Mouse (Mus musculus): Measurements from ENCODE around the gene Srd5a2.

DNA sequence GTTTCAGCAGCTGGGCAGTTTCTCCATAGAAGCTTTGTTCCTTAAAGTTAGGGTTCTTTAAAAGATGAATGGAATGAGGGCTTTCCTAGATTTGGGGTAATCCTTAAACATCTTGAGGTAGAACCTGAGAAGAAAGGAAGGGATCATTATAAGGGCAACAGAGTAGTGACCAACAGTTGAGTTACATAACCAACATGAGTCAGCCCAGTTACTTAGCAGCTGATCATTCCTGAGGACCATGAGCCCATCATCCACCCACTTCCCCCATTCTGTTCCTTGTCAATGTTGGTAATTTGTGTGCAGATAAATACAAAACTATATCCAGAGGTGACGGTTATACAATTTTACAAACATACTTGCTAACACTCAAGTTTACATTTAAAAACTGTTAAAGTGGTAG is 30.1 kb downstream of the Srd5a2 start:
- no peak for TF ChIP-seq GATA1 (IDR thresholded peaks at IDR 0.05; ENCODE audit: borderline replicate concordance, low read length)
- no peak for TF ChIP-seq FLI1 (IDR thresholded peaks at IDR 0.05; ENCODE audit: low read length)
